Mouse (Mus musculus): ENCODE measurements at regions not wholly inside any gene's neighbourhood (a gene's known extent, or its start where the extent isn't known, plus 50 kb on each side); places are given as distances from the start of the nearest gene placed in this dataset.
A peak's percentile ranks its signal among the peaks of the same experiment; 100 is the strongest.

DNA sequence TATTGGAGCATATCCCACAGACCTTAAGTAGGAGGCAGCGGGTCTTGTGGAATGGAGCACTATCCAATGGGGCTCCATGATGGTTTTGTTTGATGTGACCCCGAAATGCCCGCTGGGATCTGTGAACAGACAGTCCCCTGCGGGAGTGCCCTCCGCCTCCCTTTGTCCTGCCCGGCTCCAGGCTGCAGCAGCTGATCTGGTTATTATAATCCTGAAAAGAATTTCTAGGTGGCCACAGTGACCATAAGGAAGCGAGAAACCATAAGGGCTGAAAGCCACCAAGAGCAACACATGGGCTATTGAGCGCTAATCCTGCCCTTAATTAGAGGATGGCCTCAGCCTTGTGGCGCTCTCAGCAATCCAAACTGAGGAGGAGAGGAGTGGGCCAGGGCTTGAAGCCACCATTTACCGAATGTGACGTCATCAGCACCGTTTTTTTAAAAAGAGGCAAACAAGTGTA is 525.9 kb upstream of the Btbd3 start:
- intact Hi-C loops (cut with DNase I), result loop anchor here (5.0 to 10.0 kb wide), 2 partner anchors 613 to 736 kb away; partner anchors contain the start of gene Jag1

DNA sequence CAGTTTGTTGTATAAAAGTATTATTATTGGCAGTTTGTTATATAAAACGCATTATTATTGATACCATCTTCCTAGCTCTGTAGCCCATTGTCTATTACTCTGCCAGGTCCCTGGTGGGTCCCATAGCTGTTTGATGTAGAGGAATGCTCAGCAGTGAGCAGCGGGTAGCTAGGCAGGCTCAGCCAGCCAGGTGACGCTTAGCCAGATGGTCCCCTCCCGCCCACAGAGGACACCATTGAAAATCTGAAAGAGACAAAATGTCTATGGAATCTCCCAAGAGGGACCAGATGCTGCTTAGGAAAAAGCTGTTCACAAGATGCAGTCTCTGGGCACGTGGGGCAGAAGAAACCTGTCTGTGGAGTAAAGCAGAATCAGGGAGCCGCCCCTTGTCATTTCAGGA is 526.5 kb upstream of the Btbd3 start:
- peak in 1 of 2 experiments; percentile 33 for DNase-seq (ENCODE audit: low spot score in 2 of 2)
- intact Hi-C loops (cut with DNase I), result loop anchor here (5.0 to 10.0 kb wide), 2 partner anchors 613 to 735 kb away; partner anchors contain the start of gene Jag1

More for the DNA sequence above, 525.9 kb upstream of the Btbd3 start:
- no peak for DNase-seq (ENCODE audit: low spot score in 2 of 2)

DNA sequence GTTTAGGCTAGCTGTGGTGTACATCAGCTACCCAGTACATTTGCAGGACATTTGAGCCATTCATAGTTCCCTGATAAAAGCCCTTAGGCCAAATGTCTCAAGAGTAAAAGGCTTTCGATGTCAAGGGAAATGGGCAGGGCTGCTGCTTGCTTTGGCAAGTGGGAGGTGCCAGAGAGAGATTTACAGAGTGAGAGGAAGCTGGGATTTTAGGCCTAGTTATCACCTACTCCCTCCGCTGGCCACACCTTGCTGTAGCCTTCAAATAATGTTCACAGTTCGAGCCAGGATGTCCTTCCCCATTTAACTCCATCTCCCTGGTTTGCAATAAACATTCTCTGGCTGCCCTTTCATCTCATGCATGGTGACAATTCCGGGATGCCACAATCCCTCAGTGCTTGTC is 527.2 kb upstream of the Btbd3 start:
- no peak for DNase-seq (ENCODE audit: low spot score in 2 of 2)

DNA sequence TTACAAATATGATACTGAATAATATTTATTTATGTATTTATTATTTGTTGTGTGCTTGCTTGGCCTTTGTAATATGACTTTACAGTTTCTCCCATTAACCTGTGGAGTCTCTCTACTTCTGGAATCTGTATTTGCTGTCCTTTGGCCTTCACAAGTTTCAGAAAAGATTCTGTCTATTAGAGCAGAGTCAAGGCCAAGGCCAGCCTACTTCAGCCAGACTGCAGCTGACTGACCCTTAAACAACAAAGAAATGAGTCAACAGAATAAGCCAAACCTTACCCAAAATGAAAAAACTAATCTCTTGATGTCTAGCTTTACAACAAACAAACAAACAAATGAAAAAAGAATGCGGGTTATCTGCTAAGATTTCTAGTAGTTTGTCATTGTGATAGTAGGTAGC is 532.7 kb upstream of the Btbd3 start:
- no peak for DNase-seq (ENCODE audit: low spot score in 2 of 2)
- intact Hi-C loops (cut with DNase I), result no loop called here

More for the DNA sequence above, 527.2 kb upstream of the Btbd3 start:
- intact Hi-C loops (cut with DNase I), result no loop called here

DNA sequence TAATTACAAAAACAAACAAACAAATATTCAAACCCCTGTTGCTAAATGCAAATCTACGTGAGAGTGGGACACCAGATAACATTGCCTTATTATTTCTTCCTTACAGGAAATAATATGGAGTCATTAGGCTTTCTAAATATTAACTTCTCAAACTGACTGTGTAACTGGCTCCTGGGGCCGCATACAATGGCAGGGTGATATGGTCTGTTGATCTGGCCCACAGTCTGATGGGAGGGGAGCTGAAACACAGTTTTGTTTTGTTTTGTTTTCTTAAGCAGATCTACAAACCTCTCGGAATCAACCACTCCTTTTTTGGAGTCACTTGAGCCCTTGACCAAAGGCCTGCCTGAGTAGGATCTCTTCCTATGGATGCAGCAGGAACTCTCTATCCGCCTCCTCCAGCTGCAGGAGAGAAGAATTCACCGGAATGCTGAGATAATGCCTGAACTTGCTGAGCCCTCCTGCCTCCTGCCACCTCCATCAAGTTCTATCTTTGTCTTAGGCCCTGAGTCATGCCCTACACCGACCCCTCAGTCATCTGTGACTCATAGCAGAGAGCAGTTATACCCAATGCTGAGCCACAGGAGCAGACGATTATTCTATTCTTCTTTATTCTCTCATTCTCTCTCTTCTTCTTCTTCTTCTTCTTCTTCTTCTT is 534.5 kb upstream of the Btbd3 start:
- DNase-seq (ENCODE audit: low spot score in 2 of 2), result no peak
- intact Hi-C loops (cut with DNase I), result no loop called here

DNA sequence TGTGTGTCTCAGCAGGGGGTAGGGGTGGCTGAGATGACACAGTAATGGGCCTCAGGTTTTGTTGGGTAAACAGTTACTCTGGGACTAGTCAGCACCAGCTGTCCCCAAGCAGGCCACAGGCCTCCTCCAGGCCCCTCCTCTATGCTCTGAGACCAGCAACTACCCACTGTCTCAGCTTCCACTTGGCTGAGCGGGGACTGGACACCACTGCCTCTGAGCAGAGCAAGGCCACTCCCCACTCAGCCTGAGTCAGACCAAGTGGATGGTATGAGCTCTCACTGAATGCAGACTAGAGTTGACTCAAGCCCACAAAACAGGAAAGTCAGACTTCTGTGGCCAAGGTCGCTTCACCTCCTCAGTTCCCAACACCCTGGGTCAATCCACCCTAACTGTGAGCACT is 540.5 kb upstream of the Btbd3 start:
- no peak for DNase-seq (ENCODE audit: low spot score in 2 of 2)
- intact Hi-C loops (cut with DNase I), result no loop called here

DNA sequence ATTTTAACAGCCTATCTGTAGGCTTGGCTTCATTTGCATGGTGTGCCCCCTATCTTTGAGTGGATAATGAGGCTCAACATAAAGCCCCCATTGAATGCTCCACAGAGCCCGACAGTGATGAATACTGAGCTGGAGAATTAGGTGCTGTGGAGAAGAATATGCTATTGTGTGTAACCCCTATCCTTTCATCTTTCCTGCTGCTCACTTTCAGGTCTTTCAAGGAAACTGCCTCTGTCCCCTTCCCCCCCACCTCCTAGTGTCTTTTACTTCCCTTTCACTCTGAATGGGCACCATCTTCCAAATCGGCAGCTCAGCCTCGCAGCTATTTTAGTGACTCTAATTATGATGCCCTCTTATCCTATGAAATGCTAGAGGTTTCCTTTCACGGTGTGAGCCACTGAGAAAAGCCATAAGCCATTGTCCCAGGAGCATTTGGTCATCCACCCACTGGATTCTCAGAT is 549.8 kb upstream of the Btbd3 start:
- DNase-seq (ENCODE audit: low spot score in 2 of 2), result no peak
- intact Hi-C loops (cut with DNase I), result no loop called here

DNA sequence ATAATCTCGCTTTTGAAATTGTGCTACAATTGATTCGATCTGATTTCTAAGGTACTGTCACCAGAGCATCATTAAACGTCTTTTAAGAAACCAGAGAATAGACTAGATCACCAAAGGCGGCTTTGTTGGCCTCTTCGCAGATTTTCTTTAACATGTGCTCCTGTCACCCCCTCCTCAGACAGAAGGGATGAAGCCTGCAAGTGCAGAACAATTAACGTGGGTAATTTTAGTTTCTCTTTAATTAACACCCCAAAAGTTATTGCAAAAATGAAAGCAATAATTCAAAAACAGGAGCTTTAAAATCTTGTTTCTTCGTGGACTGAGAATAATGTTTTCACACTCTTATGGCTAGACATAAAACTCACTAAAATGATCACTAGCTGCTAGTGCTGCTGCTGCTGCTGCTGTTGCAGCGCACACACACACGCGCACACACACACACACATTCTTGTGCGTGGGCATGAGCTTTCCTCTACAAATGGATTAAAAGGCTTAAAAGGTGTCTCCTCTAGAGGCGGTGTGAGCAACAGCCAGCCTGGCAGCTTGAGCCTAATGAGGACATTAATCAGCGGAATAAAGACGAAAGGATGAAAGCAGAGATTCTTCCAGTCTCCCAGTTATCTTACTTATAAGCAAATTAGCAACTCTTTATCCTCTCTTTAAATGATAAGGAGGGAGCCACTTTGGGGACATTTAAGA is 550.5 kb upstream of the Btbd3 start:
- DNase-seq (ENCODE audit: low spot score in 2 of 2), result peak in 1 of 2 experiments; percentile 15
- intact Hi-C loops (cut with DNase I), result no loop called here

DNA sequence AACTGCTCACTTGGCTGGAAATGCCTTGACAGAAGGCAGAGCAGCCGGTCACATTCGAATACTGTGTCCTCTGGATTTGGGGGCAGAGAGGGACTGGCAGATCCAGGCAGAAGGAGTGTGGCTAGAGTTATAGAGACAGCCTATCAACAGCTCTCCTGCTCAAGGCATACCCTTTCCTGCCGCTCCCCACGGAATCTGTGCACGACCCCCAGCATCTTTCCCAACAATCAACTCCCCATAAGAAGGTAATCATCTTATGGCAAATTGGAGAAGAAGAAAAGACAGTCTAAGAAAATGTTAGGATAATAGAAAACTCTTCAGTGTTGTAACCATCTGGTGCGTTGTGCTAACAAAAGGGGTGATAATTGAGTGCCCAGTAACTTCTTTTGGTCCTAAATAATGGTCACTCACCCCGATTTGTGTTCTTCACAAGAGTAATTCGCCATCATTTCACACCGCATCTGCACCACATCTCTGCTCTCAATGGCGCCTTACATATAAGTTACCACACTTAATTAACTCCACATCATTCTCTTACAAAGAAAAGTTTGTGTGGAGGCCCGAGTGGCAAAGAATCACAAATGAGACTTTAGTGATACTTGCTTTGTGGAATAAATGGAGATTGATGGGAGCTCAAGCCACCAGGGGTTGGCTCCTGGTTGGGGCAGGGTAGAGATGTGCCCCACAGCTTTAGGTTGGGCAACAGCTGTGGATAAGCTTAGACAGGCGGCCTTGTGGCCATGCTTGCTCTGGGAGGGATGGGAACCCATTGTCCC is 551.2 kb upstream of the Btbd3 start:
- intact Hi-C loops (cut with DNase I), result no loop called here
- DNase-seq (ENCODE audit: low spot score in 2 of 2), result no peak

DNA sequence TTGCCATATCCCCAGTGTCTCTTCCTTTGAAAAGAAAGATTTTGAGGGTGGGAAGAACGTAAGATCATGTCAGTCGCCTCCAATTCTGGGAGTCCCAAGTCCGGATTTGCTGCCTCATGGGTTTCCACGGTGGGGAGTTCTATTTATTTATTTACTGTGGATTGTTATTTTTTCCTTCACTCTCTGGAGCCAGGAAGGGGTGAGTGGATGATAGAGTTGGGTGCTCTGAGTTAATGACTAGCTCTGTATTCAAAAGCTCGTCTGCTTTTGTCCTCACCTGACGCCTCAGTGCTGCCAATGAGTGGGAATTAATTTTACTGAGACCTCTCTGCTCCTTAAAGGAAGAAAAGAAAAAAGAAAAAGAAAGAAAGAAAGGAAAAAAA is 551.8 kb upstream of the Btbd3 start:
- no peak for DNase-seq (ENCODE audit: low spot score in 2 of 2)
- intact Hi-C loops (cut with DNase I), result no loop called here

DNA sequence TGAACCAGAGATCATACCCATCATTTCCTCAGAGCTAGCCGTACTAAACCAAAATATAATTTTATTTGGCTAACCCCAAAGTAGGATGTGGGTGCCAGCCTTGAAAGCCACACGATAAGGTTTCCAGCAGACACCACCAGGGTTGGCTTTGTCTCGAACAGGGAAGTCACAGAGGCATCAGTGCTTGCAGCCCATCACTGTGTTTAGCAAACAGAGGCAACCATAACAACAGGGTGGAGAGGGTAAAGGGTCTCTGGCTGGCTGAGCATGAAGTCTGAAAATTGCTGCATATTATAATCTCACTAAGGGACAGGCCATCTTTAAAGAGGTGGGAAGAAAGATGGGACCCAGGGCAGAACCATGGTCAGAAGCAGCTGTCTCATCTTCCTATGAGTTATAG is 552.3 kb upstream of the Btbd3 start:
- no peak for DNase-seq (ENCODE audit: low spot score in 2 of 2)
- intact Hi-C loops (cut with DNase I), result no loop called here

DNA sequence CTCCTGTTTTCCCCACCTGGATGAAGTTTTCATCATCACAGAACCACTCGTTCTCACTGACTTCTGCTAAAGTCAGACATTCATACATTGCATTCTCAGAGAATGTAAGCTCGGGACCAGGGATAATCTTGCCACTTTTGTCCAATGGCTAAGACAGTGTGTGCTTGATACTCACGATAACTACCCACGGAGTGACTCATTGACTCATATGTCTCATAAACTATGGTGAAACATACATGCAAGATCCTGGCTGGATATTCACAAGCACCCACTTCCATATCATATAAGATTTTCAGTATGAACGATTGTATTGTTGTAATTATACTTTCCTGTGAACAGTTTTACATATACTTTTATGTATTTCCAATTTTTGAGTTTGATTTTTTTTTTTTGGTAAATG is 560.5 kb upstream of the Btbd3 start:
- intact Hi-C loops (cut with DNase I), result no loop called here

DNA sequence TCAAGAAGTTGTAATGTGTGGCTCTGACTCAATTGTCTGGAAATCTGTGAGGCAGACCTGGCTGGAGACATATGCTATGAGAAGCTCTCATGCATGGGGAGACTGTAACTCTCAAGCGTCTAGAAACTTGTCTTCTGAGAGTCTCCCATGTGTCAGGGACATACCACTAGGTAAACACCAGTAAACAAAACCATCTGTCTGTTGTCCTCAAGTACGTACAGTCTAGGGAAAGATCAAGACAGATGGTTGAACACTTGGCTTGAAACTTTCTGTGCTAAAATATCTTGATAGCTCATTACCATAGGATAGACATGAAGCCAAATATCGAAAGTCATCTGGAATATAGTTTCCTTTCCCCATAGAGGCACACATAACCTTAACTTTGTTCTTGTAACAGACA is 562.3 kb upstream of the Btbd3 start:
- no peak for DNase-seq (ENCODE audit: low spot score in 2 of 2)
- intact Hi-C loops (cut with DNase I), result no loop called here

More for the DNA sequence above, 560.5 kb upstream of the Btbd3 start:
- no peak for DNase-seq (ENCODE audit: low spot score in 2 of 2)

DNA sequence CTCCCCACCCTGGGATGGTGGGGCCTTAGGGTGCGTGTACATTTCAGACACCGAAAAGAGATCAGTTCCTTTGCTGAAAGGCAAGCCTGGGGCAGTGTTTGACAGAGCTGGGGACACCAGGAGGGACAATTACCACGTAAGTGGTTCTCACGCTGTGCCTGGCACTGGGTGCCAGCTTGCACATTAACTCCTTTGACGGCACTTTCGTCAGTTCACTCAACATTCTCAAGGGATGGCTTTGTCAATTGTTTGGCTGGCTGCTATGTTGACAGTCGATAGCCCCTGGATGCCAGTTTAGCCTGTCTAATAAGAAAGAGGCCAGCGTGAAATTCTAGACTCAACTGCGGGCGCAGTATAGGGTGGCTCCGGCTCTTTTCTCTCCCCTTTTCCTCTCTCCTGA is 569.2 kb upstream of the Btbd3 start:
- DNase-seq (ENCODE audit: low spot score in 2 of 2), result no peak
- intact Hi-C loops (cut with DNase I), result no loop called here

DNA sequence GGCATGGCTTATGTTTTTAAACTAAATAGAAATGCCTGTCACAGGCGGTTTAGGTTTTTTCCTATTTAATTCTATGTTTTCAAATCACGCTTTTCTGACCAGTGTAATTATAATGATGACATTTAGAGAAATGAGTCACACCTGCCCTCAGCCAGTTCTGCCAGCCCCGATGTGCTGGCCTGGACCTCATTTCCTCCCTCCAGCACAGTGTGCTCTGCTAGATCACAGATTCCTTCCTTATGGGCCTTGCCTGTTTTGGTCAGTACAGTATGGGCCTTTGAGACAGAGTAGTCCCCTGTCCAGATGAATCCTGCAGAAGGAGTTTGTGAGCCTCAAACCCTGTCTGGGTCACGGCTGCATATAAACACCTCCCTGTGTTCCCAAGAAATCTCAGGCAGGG is 569.6 kb upstream of the Btbd3 start:
- no peak for DNase-seq (ENCODE audit: low spot score in 2 of 2)
- intact Hi-C loops (cut with DNase I), result no loop called here

DNA sequence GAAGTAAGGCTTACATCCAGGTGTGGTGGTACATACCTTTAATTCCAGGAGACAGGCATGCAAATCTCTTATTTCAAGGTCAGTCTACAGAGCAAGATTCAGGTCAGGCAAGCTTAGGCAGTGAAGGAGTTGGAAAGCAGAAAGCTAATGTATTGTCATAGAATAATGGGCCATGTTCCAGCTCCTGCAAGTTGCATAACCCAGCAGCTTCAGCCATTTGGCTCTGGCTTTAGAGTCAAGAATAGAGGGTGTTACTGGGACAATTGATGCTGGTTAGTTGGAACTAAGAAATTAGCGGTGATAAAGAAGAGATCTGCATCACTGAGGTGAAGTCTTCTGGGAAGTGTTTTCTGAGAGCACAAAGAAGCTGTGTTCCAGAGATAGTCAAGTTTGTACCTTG is 565.3 kb upstream of the Jag1 start:
- intact Hi-C loops (cut with DNase I), result no loop called here
- no peak for DNase-seq (ENCODE audit: low spot score in 2 of 2)

DNA sequence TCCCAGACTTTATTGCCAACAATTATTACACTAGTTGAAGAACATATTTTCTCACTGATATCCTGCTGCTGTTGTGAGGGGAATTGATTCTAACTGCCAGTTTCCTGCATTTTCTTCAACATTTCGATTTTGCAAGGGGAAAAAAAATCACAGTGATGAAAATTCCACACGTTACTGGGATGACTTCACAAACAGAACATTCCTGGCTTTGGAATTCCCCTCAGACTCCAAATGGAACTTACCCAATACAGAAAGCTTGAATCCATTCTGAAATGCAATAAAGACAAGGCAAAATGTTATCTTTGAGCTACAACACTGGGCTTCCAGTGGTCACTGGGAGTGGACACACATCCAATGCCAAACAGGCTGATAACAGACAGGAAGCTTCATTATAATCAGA is 546.7 kb upstream of the Jag1 start:
- intact Hi-C loops (cut with DNase I), result no loop called here

DNA sequence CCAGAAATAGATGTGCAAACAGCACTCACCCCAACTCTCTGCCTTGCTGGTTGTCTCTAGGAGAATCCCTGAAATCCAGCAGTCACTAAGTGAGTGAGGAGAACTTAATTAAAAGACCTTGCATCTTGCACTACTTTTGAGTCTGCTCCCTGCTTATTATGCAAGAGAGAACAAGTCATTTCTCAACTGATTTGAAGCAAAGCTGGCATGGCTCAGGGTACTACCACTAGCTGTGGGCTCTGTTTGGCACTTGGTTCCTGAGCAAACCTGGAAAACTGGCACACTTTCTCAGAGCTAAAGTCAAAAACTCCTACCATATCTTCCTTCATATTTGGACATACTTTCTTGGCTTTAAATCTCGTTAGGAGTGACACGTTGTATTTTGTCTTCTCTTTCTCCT is 545.8 kb upstream of the Jag1 start:
- no peak for DNase-seq (ENCODE audit: low spot score in 2 of 2)
- intact Hi-C loops (cut with DNase I), result no loop called here

More for the DNA sequence above, 546.7 kb upstream of the Jag1 start:
- no peak for DNase-seq (ENCODE audit: low spot score in 2 of 2)

DNA sequence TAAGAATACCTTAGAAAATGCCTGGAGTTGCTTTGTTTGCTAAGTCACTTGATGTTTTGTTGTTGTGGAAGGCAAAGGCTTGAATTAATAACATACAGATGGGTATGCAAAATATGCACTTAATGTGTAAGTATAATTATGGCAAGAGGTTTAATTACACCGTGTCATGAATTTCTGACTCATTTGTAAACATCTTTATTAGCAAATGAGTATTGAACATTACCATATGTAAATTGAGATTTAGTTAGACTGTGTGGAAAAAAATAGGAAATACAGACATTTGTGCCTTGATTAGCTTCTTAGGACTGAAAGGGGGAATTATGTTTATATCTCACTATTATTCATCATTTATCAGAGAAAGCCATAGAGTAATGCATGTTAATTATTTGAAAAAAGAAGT is 544.0 kb upstream of the Jag1 start:
- DNase-seq (ENCODE audit: low spot score in 2 of 2), result no peak
- intact Hi-C loops (cut with DNase I), result no loop called here

DNA sequence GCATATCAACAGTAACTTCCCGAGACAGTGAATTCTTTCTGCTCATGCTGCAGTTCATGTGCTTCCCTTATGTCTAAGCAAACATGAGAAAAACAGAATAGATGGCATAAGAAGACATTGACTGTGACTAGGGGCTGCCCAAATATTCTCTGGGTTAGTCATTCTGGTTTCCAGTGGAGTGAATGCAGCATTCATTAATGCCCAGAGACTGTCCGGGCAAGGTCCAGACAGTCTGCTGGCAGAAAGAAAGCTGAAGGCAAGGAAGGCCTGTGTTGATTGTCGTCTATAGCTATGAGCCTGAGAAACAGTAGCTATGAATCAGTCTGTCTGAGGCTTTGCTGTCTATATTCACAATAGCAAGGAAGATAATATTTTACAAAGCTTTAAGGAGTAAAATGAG is 537.9 kb upstream of the Jag1 start:
- intact Hi-C loops (cut with DNase I), result no loop called here
- DNase-seq (ENCODE audit: low spot score in 2 of 2), result no peak

DNA sequence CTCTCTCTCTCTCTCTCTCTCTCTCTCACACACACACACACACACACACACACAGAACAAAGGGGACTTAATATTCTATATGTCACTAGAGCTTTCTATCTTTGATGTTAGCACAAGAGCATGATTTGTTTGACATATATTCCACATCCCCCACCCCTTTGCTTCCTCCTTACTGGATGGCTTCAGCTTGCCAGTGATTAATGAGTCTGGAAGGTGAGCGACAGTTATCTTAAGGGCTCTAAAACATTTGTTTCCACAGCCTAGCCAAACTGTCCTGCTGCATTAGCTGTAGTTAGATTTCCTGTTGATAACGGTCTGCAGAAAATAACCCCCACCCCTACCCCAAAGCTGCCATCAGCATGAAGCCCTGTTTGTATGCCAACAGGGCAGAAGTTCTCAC is 527.7 kb upstream of the Jag1 start:
- DNase-seq (ENCODE audit: low spot score in 2 of 2), result no peak
- intact Hi-C loops (cut with DNase I), result no loop called here

Data from left cerebral cortex, postnatal 36 days (tissue).